Mouse (Mus musculus) bone marrow macrophage, adult 2 months (primary cell): ENCODE data around the gene Zgpat.

Experiments
- CTCF ChIP-seq: IDR thresholded peaks from 2 replicates; pipeline ENCODE4 v1.5.1; 2012; ENCODE audit warnings: low read depth, mild to moderate bottlenecking, low read length, moderate library complexity
- POLR2A ChIP-seq: IDR thresholded peaks from 2 replicates; pipeline ENCODE4 v1.6.1; 2012; ENCODE audit warnings: mild to moderate bottlenecking, low read depth, low read length, borderline replicate concordance

GRCm38 (mm10) chr2:181403722-181404121 is 39.0 kb downstream of the Zgpat start:
- no peak for TF ChIP-seq CTCF
- no peak for TF ChIP-seq POLR2A
